Mouse (Mus musculus): ENCODE results near the gene Capn13.

DNA sequence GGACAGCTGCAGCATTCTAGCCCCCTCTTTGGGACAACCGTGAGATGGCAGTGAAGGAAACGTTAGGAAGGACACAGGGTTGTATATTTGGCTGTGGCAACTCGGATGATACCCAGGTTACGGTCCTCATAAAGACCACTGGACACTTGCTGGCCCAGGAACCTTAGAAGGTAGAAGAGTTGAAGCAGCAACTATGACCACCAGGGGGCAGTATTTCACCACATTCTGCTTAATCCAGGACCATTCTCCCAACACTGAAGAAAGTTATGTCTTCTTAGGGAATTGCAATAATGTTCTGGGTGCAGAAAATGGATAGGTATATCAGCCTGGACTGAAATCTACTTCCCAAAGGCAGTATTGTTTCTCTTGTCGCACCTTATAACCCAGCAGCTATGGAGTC is 97.4 kb downstream of the Capn13 start:
- TF ChIP-seq CTCF (IDR thresholded peaks at IDR 0.05; ENCODE audit: borderline replicate concordance, insufficient read depth, low read depth, low read length) (peak; percentile 72), POLR2A (IDR thresholded peaks at IDR 0.05; ENCODE audit: borderline replicate concordance, insufficient read depth, low read length) (no peak)

All from cerebellum, adult 2 months (tissue).